Mouse (Mus musculus) hindbrain, embryonic 14.5 days (tissue): ENCODE results near the gene Zfp768. TPM values are rescaled to one million over a fixed set of nuclear protein-coding genes. Genes with fewer than 3 reads are reported as not detected.
"Not testable (repeated sequence)": the region's sequence is repeated elsewhere in the genome, so short reads cannot be mapped to it uniquely, and the experiment has no call there.

Experiments used
- ATAC-seq: fragments of 200-750 bp; cut with Nextera tagmentation; 2 replicates; pipeline ENCODE4 v1.8.0; 2017; ENCODE audit warnings: moderate number of reproducible peaks, mild to moderate bottlenecking, moderate TSS enrichment, moderate library complexity; ENCODE audit not compliant: low FRiP score
- DNase-seq: peaks from one replicate; pipeline ENCODE4 v3.0.0-alpha.2; 2015; ENCODE audit warnings: low spot score
- H3K27ac ChIP-seq: fragments of 300-500 bp; sonication (generic); 2 replicates; pipeline ENCODE4 v1.5.1; 2014; ENCODE audit warnings: mild to moderate bottlenecking, moderate library complexity
- H3K27me3 ChIP-seq: fragments of 300-500 bp; sonication (generic); 2 replicates; pipeline ENCODE4 v1.6.1; 2014; ENCODE audit warnings: mild to moderate bottlenecking, low read length, mixed read lengths; ENCODE audit not compliant: control insufficient read depth, insufficient read depth
- H3K36me3 ChIP-seq: fragments of 300-500 bp; sonication (generic); replicated peaks from 2 replicates; pipeline ENCODE4 v1.6.1; 2014; ENCODE audit not compliant: control insufficient read depth, insufficient read depth
- H3K4me1 ChIP-seq: fragments of 300-500 bp; sonication (generic); replicated peaks from 2 replicates; pipeline ENCODE4 v1.6.1; 2014; ENCODE audit warnings: antibody characterized with exemption, low read length, mixed read lengths; ENCODE audit not compliant: control insufficient read depth, insufficient read depth
- H3K4me2 ChIP-seq: fragments of 300-500 bp; sonication (generic); replicated peaks from 2 replicates; pipeline ENCODE4 v1.6.1; 2014; ENCODE audit warnings: mild to moderate bottlenecking, moderate library complexity
- H3K4me3 ChIP-seq: fragments of 300-500 bp; sonication (generic); replicated peaks from 2 replicates; pipeline ENCODE4 v1.5.1; 2014; ENCODE audit warnings: mild to moderate bottlenecking, low read length
- H3K9ac ChIP-seq: fragments of 300-500 bp; sonication (generic); 2 replicates; pipeline ENCODE4 v1.6.1; 2014
- H3K9me3 ChIP-seq: fragments of 300-500 bp; sonication (generic); 2 replicates; pipeline ENCODE4 v1.6.1; 2016; ENCODE audit warnings: low read length; ENCODE audit not compliant: control insufficient read depth
- WGBS: fragments of 180-500 bp; shearing (Covaris S2); extraction: QIAGEN DNeasy Blood & Tissue Kit; methylation state at CpG from one replicate; pipeline ENCODE4 v1.1.7; 2014; 5-methylcytosine and 5-hydroxymethylcytosine counted together
- polyA plus RNA-seq: library from polyadenylated mRNA; unstranded; fragments of >200 nt; fragmentation: Nextera tagmentation; extraction: Ambion mirVana; gene quantifications from 2 replicates; pipeline ENCODE4 v1.2.1, GENCODE M21; 2014

Zfp768 gene
- polyA plus RNA-seq = 4.8 and 6.1 TPM in 2 replicates

DNA sequence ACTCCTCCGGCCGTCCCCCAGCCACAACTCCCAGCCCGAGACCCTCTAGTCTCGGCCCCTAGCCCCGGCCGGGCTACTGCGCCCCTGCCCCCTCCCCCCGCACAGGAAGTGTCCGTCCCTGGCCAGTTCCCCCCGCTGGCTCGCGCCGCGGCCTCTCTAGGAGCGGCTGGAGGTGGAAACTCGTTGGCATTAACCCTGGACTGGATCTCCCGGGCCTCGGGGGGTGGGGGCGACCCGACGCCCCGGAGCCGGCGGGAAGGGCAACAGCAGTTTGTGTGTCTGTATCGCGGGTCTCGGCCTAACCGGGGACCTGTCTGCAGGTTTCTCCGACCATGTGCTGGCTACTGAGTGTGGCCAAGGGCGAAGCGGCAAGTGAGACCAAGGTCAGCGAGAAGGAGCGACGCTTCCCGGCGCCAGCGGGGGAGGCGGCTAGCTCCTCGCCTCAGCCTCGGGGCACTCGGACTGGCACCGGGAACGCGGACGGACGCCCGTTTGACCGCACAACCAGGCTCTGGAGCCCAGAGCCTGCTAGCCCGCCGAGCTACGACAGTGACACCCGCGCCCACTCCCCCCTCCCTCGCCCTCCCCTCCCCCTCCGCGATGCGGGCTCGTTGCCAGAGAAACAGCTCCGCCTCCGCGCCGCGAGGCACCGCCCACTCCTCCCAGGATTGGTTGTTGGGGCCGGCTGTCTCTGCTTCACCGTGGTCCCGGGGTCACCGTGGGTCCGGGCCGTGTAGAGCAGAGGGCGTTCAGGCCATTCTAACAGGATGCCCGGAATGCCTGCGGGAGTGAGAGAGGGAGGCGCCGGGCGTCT is at the start of gene Zfp768:
Zfp768 (minus strand) TSS at position 78 of the 814 bp plus-strand sequence.
- H3K9me3 ChIP-seq = no peaks in the 10 kb centered on the region
- peak within 1 kb of the TSS; percentile 93 for H3K9ac ChIP-seq
- peak within 1 kb of the TSS; percentile 97 for H3K27ac ChIP-seq
- H3K4me3 ChIP-seq = peak within 1 kb of the TSS; percentile 93
- H3K27me3 ChIP-seq = no peaks in the 10 kb centered on the region
- peak; percentile 94 for DNase-seq
- WGBS = under 1% methylated on average over 71 of the region's 76 CpGs
- peak; percentile 90 for ATAC-seq
- peak within 1 kb of the TSS; percentile 67 for H3K4me2 ChIP-seq
- peaks cover 23% of the 10 kb centered on the region for H3K36me3 ChIP-seq
- H3K4me1 ChIP-seq = peaks cover 13% of the 10 kb centered on the region

DNA sequence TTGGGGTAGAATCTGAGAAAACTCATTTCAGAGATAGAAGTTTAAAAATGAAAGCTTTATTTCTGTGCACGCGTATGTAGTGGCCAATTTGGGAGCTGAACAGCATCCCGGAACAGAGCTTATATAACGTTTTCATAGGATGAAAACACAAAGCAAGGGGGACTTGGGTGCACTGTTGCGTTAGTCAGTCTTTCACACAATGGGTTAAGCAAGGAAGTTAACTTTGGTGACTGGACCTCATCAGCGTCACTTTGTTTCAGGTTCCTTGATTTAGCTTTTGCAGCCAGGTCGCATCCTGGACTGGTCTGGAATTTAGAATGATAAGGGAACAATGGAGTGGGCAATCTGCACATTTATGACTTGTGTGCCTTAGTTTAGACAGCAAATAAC is 48.5 kb upstream of the Zfp768 start:
- Histone ChIP-seq H3K36me3 (no peaks in the 10 kb centered on the region; the same call in 1 of the 2 replicates), H3K4me1 (peaks cover 14% of the 10 kb centered on the region), H3K27ac (peak overlapping the region; percentile 92), H3K9me3 (no peaks in the 10 kb centered on the region), H3K9ac (peak overlapping the region; percentile 94), H3K27me3 (no peaks in the 10 kb centered on the region), H3K4me2 (peak overlapping the region; percentile 60), H3K4me3 (peak overlapping the region; percentile 75)
- 29% methylated on average over 7 of the region's 7 CpGs for WGBS
- ATAC-seq (peak; percentile 41; the same call in 1 of the 2 replicates), DNase-seq (no peak)

DNA sequence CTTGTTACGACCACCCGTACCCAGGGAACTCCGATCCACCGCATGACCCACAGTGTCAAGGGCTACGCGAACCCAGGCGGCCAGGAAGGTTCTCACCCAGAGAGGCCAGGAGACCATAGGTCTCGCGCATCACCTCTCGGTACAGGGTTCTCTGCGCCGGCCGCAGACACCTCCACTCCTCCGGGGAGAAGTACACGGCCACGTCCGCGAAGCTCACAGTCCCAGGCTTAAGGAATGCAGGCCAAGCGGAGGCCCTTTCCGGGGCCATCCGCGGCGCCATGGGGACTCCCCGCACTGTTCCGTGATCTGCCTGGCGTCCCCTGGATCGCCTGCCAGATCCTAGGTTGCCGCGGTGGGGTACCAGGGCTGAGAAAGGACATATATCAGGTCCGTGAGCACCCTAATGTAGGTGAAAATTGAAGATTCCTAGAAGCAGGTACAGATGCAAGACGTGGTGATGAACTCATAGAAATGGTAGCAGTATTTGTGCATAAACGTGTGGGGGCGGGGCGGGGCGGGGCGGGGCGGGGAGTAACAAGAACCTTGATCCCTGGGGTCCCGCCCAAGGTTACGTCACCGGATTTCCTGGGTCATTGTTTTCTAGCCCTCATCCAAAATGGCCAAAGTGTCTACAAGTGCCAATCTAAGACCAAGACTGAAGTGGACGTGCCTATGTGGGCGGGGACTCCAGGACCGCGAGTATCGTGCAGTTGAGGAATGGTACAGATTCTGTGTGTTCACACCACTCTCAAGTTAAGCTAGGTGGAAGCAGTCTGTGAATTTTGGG is 48.0 kb upstream of the Zfp768 start, which contains the start of gene E430018J23Rik:
E430018J23Rik (minus strand) TSS at position 473 of the 787 bp plus-strand sequence.
- peak within 1 kb of the TSS; percentile 92 for H3K27ac ChIP-seq
- H3K36me3 ChIP-seq = no peaks in the 10 kb centered on the region; the same call in 1 of the 2 replicates
- DNase-seq (peak; percentile 97), ATAC-seq (peak; percentile 94)
- peak within 1 kb of the TSS; percentile 60 for H3K4me2 ChIP-seq
- WGBS = under 1% methylated on average over 45 of the region's 45 CpGs
- H3K4me3 ChIP-seq = peak within 1 kb of the TSS; percentile 75
- no peaks in the 10 kb centered on the region for H3K9me3 ChIP-seq
- H3K9ac ChIP-seq = peak within 1 kb of the TSS; percentile 94
- H3K4me1 ChIP-seq = peaks cover 14% of the 10 kb centered on the region
- no peaks in the 10 kb centered on the region for H3K27me3 ChIP-seq

- 86% methylated on average over 8 of the region's 8 CpGs for WGBS
- Histone ChIP-seq H3K4me3 (peak overlapping the region; percentile 75), H3K9me3 (no peaks in the 10 kb centered on the region), H3K9ac (peak overlapping the region; percentile 94), H3K27me3 (no peaks in the 10 kb centered on the region), H3K4me2 (peak overlapping the region; percentile 60), H3K27ac (0 out of 2 replicates have a peak overlapping the region, but pooled peaks have one; percentile 92), H3K4me1 (peaks cover 14% of the 10 kb centered on the region), H3K36me3 (no peaks in the 10 kb centered on the region; the same call in 1 of the 2 replicates)
- DNase-seq (no peak), ATAC-seq (no peak)
Measured at GRCm38 (mm10) chr7:127392251-127392824, 46.9 kb upstream of the Zfp768 start.

DNA sequence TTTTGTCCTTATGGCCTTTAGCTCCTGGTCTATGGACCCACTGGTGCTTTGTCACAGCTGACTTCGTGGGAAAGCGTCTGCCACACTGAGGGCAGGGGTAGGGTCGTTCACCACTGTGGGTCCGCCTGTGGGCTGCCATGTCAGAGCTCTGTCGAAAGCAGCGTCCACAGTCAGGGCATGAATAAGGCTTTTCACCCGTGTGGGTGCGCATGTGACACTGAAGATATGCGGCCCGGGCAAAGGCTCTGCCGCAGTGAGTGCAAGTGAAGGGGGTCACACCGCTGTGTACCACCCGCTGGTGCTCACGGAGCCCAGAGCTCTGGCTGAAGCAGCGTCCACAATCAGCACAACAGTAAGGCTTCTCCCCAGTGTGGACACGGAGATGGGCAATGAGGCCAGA is 46.1 kb upstream of the Zfp768 start:
- Histone ChIP-seq H3K27me3 (no peaks in the 10 kb centered on the region), H3K36me3 (no peaks in the 10 kb centered on the region; the same call in 1 of the 2 replicates), H3K27ac (no peak overlapping the region), H3K9ac (no peak overlapping the region), H3K9me3 (no peaks in the 10 kb centered on the region), H3K4me3 (no peak overlapping the region), H3K4me2 (no peak overlapping the region), H3K4me1 (peaks cover 14% of the 10 kb centered on the region)
- WGBS = 93% methylated on average over 16 of the region's 16 CpGs
- no peak for ATAC-seq
- DNase-seq = no peak

GRCm38 (mm10) chr7:127390306-127390705 is 44.9 kb upstream of the Zfp768 start:
- Histone ChIP-seq H3K9me3 (no peaks in the 10 kb centered on the region), H3K4me1 (peaks cover 14% of the 10 kb centered on the region), H3K4me3 (no peak overlapping the region), H3K27ac (no peak overlapping the region), H3K36me3 (no peaks in the 10 kb centered on the region; the same call in 1 of the 2 replicates), H3K4me2 (no peak overlapping the region), H3K9ac (no peak overlapping the region), H3K27me3 (no peaks in the 10 kb centered on the region)
- DNase-seq = no peak
- ATAC-seq = no peak
- WGBS = 83% methylated on average over 7 of the region's 7 CpGs

DNA sequence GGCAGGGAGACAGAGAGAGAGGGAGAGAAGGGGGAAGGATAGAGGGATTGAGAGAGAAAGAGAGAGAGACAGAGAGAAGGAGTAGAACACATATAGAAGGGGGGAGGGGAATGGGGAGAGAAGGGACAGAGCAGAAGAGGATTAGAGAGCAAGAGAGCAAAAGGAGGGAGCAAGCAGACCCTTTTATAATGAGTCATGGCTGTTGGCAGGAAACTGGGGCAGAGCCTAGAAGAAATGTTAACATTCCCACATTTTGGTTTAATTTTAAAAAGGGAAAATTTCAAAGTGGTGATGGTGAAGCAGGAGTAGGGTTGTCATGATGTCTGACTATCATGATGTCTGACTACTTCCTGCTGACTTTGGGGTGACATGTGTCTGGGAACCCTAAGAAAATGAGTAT is 42.8 kb upstream of the Zfp768 start:
- not testable (repeated sequence) for ATAC-seq, H3K9ac ChIP-seq, H3K27me3 ChIP-seq, H3K4me1 ChIP-seq, H3K4me2 ChIP-seq, H3K9me3 ChIP-seq, H3K36me3 ChIP-seq, H3K4me3 ChIP-seq, H3K27ac ChIP-seq, DNase-seq

DNA sequence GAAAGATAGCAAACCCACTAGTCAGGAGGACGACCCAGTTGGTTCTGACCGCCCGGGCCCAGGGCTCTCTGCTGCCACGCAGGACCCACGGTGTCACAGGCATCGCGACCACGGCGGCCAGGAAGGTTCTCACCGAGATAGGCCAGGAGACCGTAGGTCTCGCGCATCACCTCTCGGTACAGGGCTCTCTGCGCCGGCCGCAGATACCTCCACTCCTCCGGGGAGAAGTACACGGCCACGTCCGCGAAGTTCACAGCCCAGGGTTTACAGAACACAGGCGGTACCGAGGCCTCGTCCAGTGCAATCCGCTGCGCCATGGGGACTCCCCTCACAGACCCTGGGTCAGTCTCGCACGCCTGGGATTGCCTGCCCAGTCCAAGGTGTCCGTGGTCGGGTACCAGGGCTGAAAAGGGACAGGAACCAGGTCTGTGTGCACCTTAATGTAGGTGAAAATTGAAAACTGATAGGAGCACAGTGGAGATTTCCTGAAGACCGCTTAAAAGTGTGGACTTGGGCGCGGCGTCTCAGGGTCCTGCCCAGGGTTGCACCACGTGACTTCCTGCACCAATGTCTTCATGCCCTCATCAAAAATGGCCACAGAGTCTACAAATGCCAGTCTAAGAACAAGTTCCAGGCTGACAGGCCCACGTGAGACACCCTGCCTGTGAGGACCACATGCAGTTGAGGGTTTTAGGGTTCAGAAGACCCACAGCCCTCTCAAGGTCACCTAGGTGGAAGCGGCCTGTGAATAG is 41.4 kb upstream of the Zfp768 start, which contains the start of gene 9130019O22Rik:
9130019O22Rik (minus strand) TSS at position 526 of the 752 bp plus-strand sequence.
- H3K9me3 ChIP-seq = no peaks in the 10 kb centered on the region
- H3K27ac ChIP-seq = no peak within 1 kb of the TSS
- peak within 1 kb of the TSS; percentile 59 for H3K4me3 ChIP-seq
- no peaks in the 10 kb centered on the region for H3K4me1 ChIP-seq
- peak; percentile 82 for ATAC-seq
- H3K9ac ChIP-seq = peak within 1 kb of the TSS; percentile 76
- H3K27me3 ChIP-seq = no peaks in the 10 kb centered on the region
- peak; percentile 90 for DNase-seq
- peaks cover 3% of the 10 kb centered on the region for H3K36me3 ChIP-seq
- 12% methylated on average over 37 of the region's 38 CpGs for WGBS
- peak within 1 kb of the TSS; percentile 85 for H3K4me2 ChIP-seq
